Mouse (Mus musculus) liver, embryonic 12.5 days (tissue): ENCODE measurements around the gene Obscn. TPM values are rescaled to one million over a fixed set of nuclear protein-coding genes. Genes with fewer than 3 reads are reported as not detected.
A peak's percentile ranks its signal among the peaks of the same experiment; 100 is the strongest.
"Not testable (repeated sequence)": the region's sequence is repeated elsewhere in the genome, so short reads cannot be mapped to it uniquely, and the experiment has no call there.

Source experiments
- ATAC-seq: fragments of 200-750 bp; cut with Nextera tagmentation; 2 replicates; pipeline ENCODE4 v1.8.0; 2017; ENCODE audit warnings: moderate number of reproducible peaks, mild to moderate bottlenecking, moderate library complexity
- H3K27ac ChIP-seq: fragments of 300-500 bp; sonication (generic); 2 replicates; pipeline ENCODE4 v1.5.1; 2016; ENCODE audit warnings: mild to moderate bottlenecking
- H3K27me3 ChIP-seq: fragments of 300-500 bp; sonication (generic); replicated peaks from 2 replicates; pipeline ENCODE4 v1.6.1; 2016; ENCODE audit warnings: mild to moderate bottlenecking, moderate library complexity
- H3K36me3 ChIP-seq: fragments of 300-500 bp; sonication (generic); 2 replicates; pipeline ENCODE4 v1.6.1; 2016; ENCODE audit warnings: mild to moderate bottlenecking, moderate library complexity
- H3K4me1 ChIP-seq: fragments of 300-500 bp; sonication (generic); 2 replicates; pipeline ENCODE4 v1.6.1; 2016
- H3K4me2 ChIP-seq: fragments of 300-500 bp; sonication (generic); 2 replicates; pipeline ENCODE4 v1.6.1; 2016; ENCODE audit warnings: mild to moderate bottlenecking, moderate library complexity
- H3K4me3 ChIP-seq: fragments of 300-500 bp; sonication (generic); 2 replicates; pipeline ENCODE4 v1.5.1; 2016; ENCODE audit warnings: mild to moderate bottlenecking, moderate library complexity
- H3K9ac ChIP-seq: fragments of 300-500 bp; sonication (generic); 2 replicates; pipeline ENCODE4 v1.6.1; 2016; ENCODE audit warnings: mild to moderate bottlenecking, moderate library complexity
- H3K9me3 ChIP-seq: fragments of 300-500 bp; sonication (generic); replicated peaks from 2 replicates; pipeline ENCODE4 v1.6.1; 2016; ENCODE audit warnings: mild to moderate bottlenecking, moderate library complexity
- WGBS: fragments of 180-500 bp; shearing (Covaris S2); methylation state at CpG from one replicate; pipeline ENCODE4 v1.1.7; 2016; ENCODE audit not compliant: insufficient replicate concordance; 5-methylcytosine and 5-hydroxymethylcytosine counted together
- polyA plus RNA-seq: library from polyadenylated mRNA; unstranded; fragments of >200 nt; fragmentation: Nextera tagmentation; extraction: Ambion mirVana; gene quantifications from 2 replicates; pipeline ENCODE4 v1.2.1, GENCODE M21; 2016

Obscn gene
- polyA plus RNA-seq, 1 experiment from 2014 or later = 0.51 TPM

GRCm38 (mm10) chr11:58955143-58955867 is 180.9 kb downstream of the Obscn start:
- H3K4me2 ChIP-seq = peak overlapping the region; percentile 95
- peak; percentile 30 for ATAC-seq
- H3K4me1 ChIP-seq = peaks cover 52% of the 10 kb centered on the region

DNA sequence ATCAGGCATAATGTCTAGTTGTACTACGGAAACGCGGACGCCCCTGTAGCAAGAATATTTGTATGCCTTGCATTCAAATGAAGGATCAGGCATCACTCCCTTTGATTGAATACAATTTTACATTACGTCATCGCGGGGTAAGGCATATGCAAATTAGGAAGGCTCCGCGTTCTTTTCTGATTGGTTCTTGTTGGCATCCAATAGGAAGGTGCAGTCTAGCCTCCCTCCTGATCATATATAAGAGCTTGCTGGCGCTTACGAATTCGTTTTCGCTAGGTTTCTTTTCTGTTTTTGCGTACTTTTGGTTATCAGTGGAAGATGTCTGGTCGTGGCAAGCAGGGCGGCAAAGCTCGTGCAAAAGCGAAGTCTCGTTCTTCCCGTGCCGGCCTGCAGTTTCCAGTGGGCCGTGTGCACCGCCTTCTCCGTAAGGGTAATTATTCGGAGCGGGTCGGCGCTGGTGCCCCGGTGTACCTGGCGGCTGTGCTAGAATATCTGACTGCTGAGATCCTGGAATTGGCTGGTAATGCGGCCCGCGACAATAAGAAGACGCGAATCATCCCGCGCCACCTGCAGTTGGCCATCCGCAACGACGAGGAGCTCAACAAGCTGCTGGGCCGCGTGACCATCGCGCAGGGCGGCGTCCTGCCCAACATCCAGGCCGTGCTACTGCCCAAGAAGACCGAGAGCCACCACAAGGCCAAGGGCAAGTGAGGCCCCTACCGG is 181.6 kb downstream of the Obscn start, which contains the start of the genes Hist3h2a and Trim17:
Gene Hist3h2a, plus strand, starts transcription at position 266 of the 723 bp plus-strand sequence.
Gene Trim17, plus strand, starts transcription at position 266 of the 723 bp plus-strand sequence.
- Histone ChIP-seq H3K27me3 (peaks cover 23% of the 10 kb centered on the region), H3K9me3 (no peaks in the 10 kb centered on the region), H3K9ac (peak within 1 kb of the TSS; percentile 98), H3K4me1 (peaks cover 50% of the 10 kb centered on the region), H3K4me2 (peak within 1 kb of the TSS; percentile 95), H3K4me3 (peak within 1 kb of the TSS; percentile 89), H3K27ac (peak within 1 kb of the TSS; percentile 99), H3K36me3 (peaks cover 25% of the 10 kb centered on the region)
- WGBS = under 1% methylated on average over 49 of the region's 49 CpGs
- peak; percentile 86 for ATAC-seq

More at GRCm38 (mm10) chr11:58955143-58955867, 180.9 kb downstream of the Obscn start:
- under 1% methylated on average over 20 of the region's 20 CpGs for WGBS
- Histone ChIP-seq H3K4me3 (peak overlapping the region; percentile 89), H3K9me3 (no peaks in the 10 kb centered on the region), H3K27ac (peak overlapping the region; percentile 99), H3K36me3 (peaks cover 25% of the 10 kb centered on the region), H3K9ac (peak overlapping the region; percentile 98), H3K27me3 (peaks cover 17% of the 10 kb centered on the region)

DNA sequence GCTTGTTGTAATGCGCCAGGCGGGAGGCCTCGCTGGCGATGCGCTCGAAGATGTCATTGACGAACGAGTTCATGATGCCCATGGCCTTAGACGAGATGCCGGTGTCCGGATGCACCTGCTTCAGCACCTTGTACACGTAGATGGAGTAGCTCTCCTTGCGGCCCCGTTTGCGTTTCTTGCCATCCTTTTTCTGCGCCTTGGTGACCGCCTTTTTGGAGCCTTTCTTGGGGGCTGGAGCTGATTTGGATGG is 182.1 kb downstream of the Obscn start:
- Histone ChIP-seq H3K27me3 (peaks cover 28% of the 10 kb centered on the region), H3K4me2 (peak overlapping the region; percentile 95), H3K4me1 (peaks cover 50% of the 10 kb centered on the region), H3K36me3 (peaks cover 25% of the 10 kb centered on the region), H3K27ac (peak overlapping the region; percentile 99), H3K9ac (peak overlapping the region; percentile 98), H3K4me3 (peak overlapping the region; percentile 89)
- not testable (repeated sequence) for H3K9me3 ChIP-seq, ATAC-seq
- 0% methylated on average over 16 of the region's 17 CpGs for WGBS

- peak; percentile 28 for ATAC-seq
- H3K4me1 ChIP-seq = peaks cover 50% of the 10 kb centered on the region
- H3K9ac ChIP-seq = peak overlapping the region; percentile 98
- WGBS = under 1% methylated on average over 33 of the region's 33 CpGs
- H3K9me3 ChIP-seq = no peaks in the 10 kb centered on the region
- H3K27ac ChIP-seq = peak overlapping the region; percentile 99
- H3K4me3 ChIP-seq = peak overlapping the region; percentile 89
- peaks cover 34% of the 10 kb centered on the region for H3K27me3 ChIP-seq
- H3K4me2 ChIP-seq = peak overlapping the region; percentile 95
- peaks cover 25% of the 10 kb centered on the region for H3K36me3 ChIP-seq
Measured at GRCm38 (mm10) chr11:58953351-58954169, 182.6 kb downstream of the Obscn start.

- Histone ChIP-seq H3K4me2 (no peak overlapping the region), H3K4me1 (peaks cover 40% of the 10 kb centered on the region), H3K36me3 (peaks cover 3% of the 10 kb centered on the region), H3K27me3 (peaks cover 56% of the 10 kb centered on the region), H3K9me3 (no peaks in the 10 kb centered on the region), H3K27ac (no peak overlapping the region), H3K4me3 (no peak overlapping the region), H3K9ac (no peak overlapping the region)
- ATAC-seq = no peak
- 72% methylated on average over 5 of the region's 5 CpGs for WGBS
Measured at GRCm38 (mm10) chr11:58951210-58951609, 185.0 kb downstream of the Obscn start.

- no peak for ATAC-seq
Measured at GRCm38 (mm10) chr11:58949480-58950431, 186.4 kb downstream of the Obscn start.

DNA sequence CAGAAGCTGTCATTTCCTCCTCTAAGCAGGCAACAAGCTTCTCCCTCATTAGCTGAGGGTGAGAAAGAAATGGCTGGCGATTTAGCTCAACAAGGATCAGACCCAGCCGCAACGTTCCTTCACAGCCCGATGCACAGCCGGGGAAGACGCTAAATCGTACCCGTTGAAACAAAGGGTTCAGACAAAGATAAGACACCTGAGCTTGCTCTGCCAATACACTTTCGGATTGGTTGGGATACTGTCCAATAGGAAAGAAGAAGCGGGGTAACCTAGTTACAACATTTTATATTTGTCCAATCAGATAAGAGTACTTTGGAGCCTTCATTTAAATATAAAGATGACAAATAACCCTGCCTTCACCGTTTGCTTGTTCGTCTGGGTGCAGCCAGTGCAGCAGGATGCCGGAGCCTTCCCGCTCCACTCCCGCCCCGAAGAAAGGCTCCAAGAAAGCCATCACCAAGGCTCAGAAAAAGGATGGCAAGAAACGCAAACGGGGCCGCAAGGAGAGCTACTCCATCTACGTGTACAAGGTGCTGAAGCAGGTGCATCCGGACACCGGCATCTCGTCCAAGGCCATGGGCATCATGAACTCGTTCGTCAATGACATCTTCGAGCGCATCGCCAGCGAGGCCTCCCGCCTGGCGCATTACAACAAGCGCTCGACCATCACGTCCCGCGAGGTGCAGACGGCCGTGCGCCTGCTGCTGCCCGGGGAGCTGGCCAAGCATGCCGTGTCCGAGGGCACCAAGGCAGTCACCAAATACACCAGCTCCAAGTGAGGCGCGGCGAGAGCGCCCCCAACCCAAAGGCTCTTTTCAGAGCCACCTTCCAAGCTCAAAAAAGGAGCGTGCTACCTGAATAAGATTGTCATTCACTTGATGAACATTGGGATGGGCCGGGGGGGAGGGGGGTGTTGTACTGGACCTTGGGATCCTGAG is 187.4 kb downstream of the Obscn start, which contains the start of gene Hist3h2ba:
Gene Hist3h2ba, plus strand, starts transcription at position 379 of the 938 bp plus-strand sequence.
- Histone ChIP-seq H3K9ac (peak within 1 kb of the TSS; percentile 70), H3K4me2 (peak within 1 kb of the TSS; percentile 75), H3K9me3 (no peaks in the 10 kb centered on the region), H3K36me3 (no peaks in the 10 kb centered on the region), H3K27ac (peak within 1 kb of the TSS; percentile 72), H3K4me3 (peak within 1 kb of the TSS; percentile 55), H3K4me1 (peaks cover 37% of the 10 kb centered on the region), H3K27me3 (peaks cover 80% of the 10 kb centered on the region)
- 1% methylated on average over 48 of the region's 48 CpGs for WGBS
- ATAC-seq = peak; percentile 74

More at GRCm38 (mm10) chr11:58949480-58950431, 186.4 kb downstream of the Obscn start:
- peak overlapping the region; percentile 55 for H3K4me3 ChIP-seq
- H3K27me3 ChIP-seq = peaks cover 70% of the 10 kb centered on the region
- no peaks in the 10 kb centered on the region for H3K9me3 ChIP-seq
- H3K36me3 ChIP-seq = no peaks in the 10 kb centered on the region
- H3K4me2 ChIP-seq = peak overlapping the region; percentile 75
- H3K4me1 ChIP-seq = peaks cover 37% of the 10 kb centered on the region
- 25% methylated on average over 20 of the region's 20 CpGs for WGBS
- H3K27ac ChIP-seq = peak overlapping the region; percentile 72; the same call in 1 of the 2 replicates
- peak overlapping the region; percentile 70 for H3K9ac ChIP-seq

DNA sequence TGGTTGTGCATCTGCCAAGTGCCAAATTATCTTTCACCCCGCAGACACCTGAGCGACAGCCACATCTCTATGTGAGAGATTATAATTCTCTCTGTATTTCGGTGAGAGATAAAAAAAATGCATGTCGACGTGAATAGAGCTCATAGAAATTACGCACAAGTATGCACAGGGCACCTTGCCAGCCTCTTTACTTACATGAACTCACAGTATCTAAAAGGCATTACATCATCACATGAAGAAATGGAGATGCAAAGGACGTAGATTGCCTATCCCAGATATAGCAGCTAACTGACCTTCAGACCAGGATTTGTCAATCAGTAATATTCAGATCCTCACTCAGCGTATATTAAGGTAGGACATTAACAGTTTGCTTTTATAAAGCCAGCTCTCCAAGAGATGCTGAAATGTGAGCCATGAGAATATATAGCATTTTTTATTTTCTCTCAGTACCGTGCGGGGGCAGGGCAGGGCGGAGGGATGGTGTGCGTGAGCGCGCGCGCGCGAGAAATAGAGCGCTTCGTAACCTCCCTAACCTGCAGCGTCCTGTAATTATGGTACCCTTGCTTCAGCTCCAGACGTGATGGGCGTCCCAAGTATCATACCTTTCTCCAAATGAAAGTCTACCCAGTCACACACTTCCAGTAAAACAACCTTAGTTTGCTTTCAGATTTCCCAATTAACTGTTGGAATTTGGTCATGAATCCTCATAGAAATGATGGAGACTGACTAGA is 188.2 kb downstream of the Obscn start:
- Histone ChIP-seq H3K9ac (peak overlapping the region; percentile 70; the same call in 1 of the 2 replicates), H3K27me3 (peaks cover 88% of the 10 kb centered on the region), H3K4me2 (peak overlapping the region; percentile 75), H3K36me3 (no peaks in the 10 kb centered on the region), H3K4me3 (peak overlapping the region; percentile 55), H3K9me3 (no peaks in the 10 kb centered on the region), H3K4me1 (peaks cover 28% of the 10 kb centered on the region), H3K27ac (peak overlapping the region; percentile 17; the same call in 1 of the 2 replicates)
- ATAC-seq = no peak
- 23% methylated on average over 23 of the region's 23 CpGs for WGBS

GRCm38 (mm10) chr11:58947306-58947705 is 188.9 kb downstream of the Obscn start:
- Histone ChIP-seq H3K4me1 (peaks cover 25% of the 10 kb centered on the region), H3K4me3 (no peak overlapping the region), H3K9me3 (no peaks in the 10 kb centered on the region), H3K27me3 (peaks cover 95% of the 10 kb centered on the region), H3K9ac (no peak overlapping the region), H3K4me2 (no peak overlapping the region), H3K27ac (no peak overlapping the region), H3K36me3 (no peaks in the 10 kb centered on the region)
- no peak for ATAC-seq
- 60% methylated on average over 3 of the region's 3 CpGs for WGBS
